Mouse (Mus musculus) neural tube, embryonic 15.5 days (tissue): ENCODE measurements around the gene Rai14. TPM values are rescaled to one million over a fixed set of nuclear protein-coding genes. Genes with fewer than 3 reads are reported as not detected.

Experiments
- ATAC-seq: fragments of 200-750 bp; cut with Nextera tagmentation; 2 replicates; pipeline ENCODE4 v1.8.0; 2017; ENCODE audit warnings: mild to moderate bottlenecking, moderate TSS enrichment, moderate library complexity; ENCODE audit not compliant: low FRiP score
- H3K27ac ChIP-seq: fragments of 300-500 bp; sonication (generic); replicated peaks from 2 replicates; pipeline ENCODE4 v1.5.1; 2015; ENCODE audit warnings: mild to moderate bottlenecking, inconsistent platforms
- H3K27me3 ChIP-seq: fragments of 300-500 bp; sonication (generic); replicated peaks from 2 replicates; pipeline ENCODE4 v1.6.1; 2015; ENCODE audit warnings: inconsistent platforms
- H3K36me3 ChIP-seq: fragments of 300-500 bp; sonication (generic); 2 replicates; pipeline ENCODE4 v1.6.1; 2015; ENCODE audit warnings: inconsistent platforms
- H3K4me1 ChIP-seq: fragments of 300-500 bp; sonication (generic); 2 replicates; pipeline ENCODE4 v1.6.1; 2015; ENCODE audit warnings: inconsistent platforms
- H3K4me2 ChIP-seq: fragments of 300-500 bp; sonication (generic); 2 replicates; pipeline ENCODE4 v1.6.1; 2015; ENCODE audit warnings: inconsistent platforms, mild to moderate bottlenecking, moderate library complexity
- H3K4me3 ChIP-seq: fragments of 300-500 bp; sonication (generic); replicated peaks from 2 replicates; pipeline ENCODE4 v1.5.1; 2015; ENCODE audit warnings: mild to moderate bottlenecking, inconsistent platforms
- H3K9ac ChIP-seq: fragments of 300-500 bp; sonication (generic); replicated peaks from 2 replicates; pipeline ENCODE4 v1.6.1; 2015; ENCODE audit warnings: mild to moderate bottlenecking, inconsistent platforms
- H3K9me3 ChIP-seq: fragments of 300-500 bp; sonication (generic); replicated peaks from 2 replicates; pipeline ENCODE4 v1.6.1; 2016; ENCODE audit warnings: inconsistent platforms
- WGBS: fragments of 180-500 bp; shearing (Covaris S2); methylation state at CpG from one replicate; pipeline ENCODE4 v1.1.7; 2015; ENCODE audit warnings: mixed read lengths; 5-methylcytosine and 5-hydroxymethylcytosine counted together
- polyA plus RNA-seq: library from polyadenylated mRNA; unstranded; fragments of >200 nt; fragmentation: Nextera tagmentation; extraction: Ambion mirVana; gene quantifications from 2 replicates; pipeline ENCODE4 v1.2.1, GENCODE M21; 2015

Gene Rai14
- polyA plus RNA-seq, 1 experiment from 2014 or later, result 10.2 TPM

DNA sequence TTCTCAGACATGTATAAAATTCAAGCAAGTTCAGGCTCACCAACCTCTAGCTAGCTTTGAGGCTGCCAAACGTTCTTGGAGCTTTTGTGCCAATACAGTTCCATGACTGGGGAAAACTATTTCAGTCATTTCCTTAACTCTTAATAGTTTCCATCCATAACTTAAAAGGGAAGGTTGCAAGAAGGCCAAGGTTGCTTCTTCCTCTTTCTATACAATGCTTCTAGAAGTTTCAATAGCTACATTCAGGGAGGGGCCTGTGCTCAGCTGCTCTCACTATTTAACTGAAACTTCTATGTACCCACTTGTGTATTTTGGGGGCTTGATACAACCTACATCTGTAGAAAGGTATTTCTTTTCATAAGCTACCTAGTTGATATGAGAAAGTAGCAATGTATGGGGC is 24.9 kb upstream of the Rai14 start:
- Histone ChIP-seq H3K27me3 (no peaks in the 10 kb centered on the region), H3K27ac (no peak overlapping the region), H3K36me3 (no peaks in the 10 kb centered on the region), H3K4me3 (no peak overlapping the region), H3K4me1 (no peaks in the 10 kb centered on the region), H3K9ac (no peak overlapping the region), H3K9me3 (no peaks in the 10 kb centered on the region), H3K4me2 (no peak overlapping the region)
- WGBS, result 79% methylated on average over 1 of the region's 1 CpGs
- ATAC-seq, result no peak

- Histone ChIP-seq H3K36me3 (no peaks in the 10 kb centered on the region), H3K27me3 (no peaks in the 10 kb centered on the region), H3K27ac (no peak overlapping the region), H3K4me2 (no peak overlapping the region), H3K9me3 (no peaks in the 10 kb centered on the region), H3K4me1 (no peaks in the 10 kb centered on the region), H3K9ac (no peak overlapping the region), H3K4me3 (no peak overlapping the region)
- no peak for ATAC-seq
- 84% methylated on average over 6 of the region's 6 CpGs for WGBS
These were observed 24.1 kb upstream of the Rai14 start for GRCm38 (mm10) chr15:10738354-10739142.

GRCm38 (mm10) chr15:10735948-10736347 is 21.5 kb upstream of the Rai14 start:
- 86% methylated on average over 4 of the region's 4 CpGs for WGBS
- Histone ChIP-seq H3K4me3 (no peak overlapping the region), H3K27ac (no peak overlapping the region), H3K4me1 (no peaks in the 10 kb centered on the region), H3K9ac (no peak overlapping the region), H3K9me3 (no peaks in the 10 kb centered on the region), H3K4me2 (no peak overlapping the region), H3K27me3 (no peaks in the 10 kb centered on the region), H3K36me3 (no peaks in the 10 kb centered on the region)
- ATAC-seq, result no peak

- Histone ChIP-seq H3K4me2 (no peak overlapping the region), H3K9me3 (no peaks in the 10 kb centered on the region), H3K4me1 (no peaks in the 10 kb centered on the region), H3K36me3 (no peaks in the 10 kb centered on the region), H3K27ac (no peak overlapping the region), H3K27me3 (no peaks in the 10 kb centered on the region), H3K4me3 (no peak overlapping the region), H3K9ac (no peak overlapping the region)
- 88% methylated on average over 8 of the region's 8 CpGs for WGBS
- no peak for ATAC-seq
These were observed 20.8 kb upstream of the Rai14 start for GRCm38 (mm10) chr15:10735216-10735615.

- Histone ChIP-seq H3K27me3 (no peaks in the 10 kb centered on the region), H3K4me1 (no peaks in the 10 kb centered on the region), H3K27ac (no peak overlapping the region), H3K4me3 (no peak overlapping the region), H3K9ac (no peak overlapping the region), H3K36me3 (no peaks in the 10 kb centered on the region), H3K4me2 (no peak overlapping the region), H3K9me3 (no peaks in the 10 kb centered on the region)
- 86% methylated on average over 3 of the region's 3 CpGs for WGBS
- ATAC-seq, result no peak
These were observed 17.0 kb upstream of the Rai14 start for GRCm38 (mm10) chr15:10731398-10731797.

DNA sequence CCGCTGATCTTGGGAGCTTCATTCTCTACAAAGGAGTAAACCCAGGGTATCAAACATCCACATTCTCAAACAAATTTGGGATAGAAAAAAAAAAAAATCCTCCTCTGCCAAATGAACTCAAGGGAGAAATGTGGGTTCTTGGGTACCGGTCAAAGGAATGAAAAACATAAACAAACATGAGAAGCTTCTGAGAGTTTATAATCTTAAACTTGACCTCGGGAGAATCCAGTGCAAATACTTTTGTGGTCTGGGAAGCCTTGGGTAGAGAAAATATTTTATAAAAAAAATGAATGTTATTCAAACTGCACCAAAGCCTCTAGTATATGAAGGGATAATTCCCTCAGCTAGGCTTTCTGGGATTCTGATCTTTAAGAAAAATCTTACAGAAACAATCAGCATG is 11.8 kb upstream of the Rai14 start:
- 91% methylated on average over 3 of the region's 3 CpGs for WGBS
- Histone ChIP-seq H3K9ac (no peak overlapping the region), H3K9me3 (no peaks in the 10 kb centered on the region), H3K4me1 (peaks cover 10% of the 10 kb centered on the region), H3K27me3 (no peaks in the 10 kb centered on the region), H3K4me2 (no peak overlapping the region), H3K36me3 (no peaks in the 10 kb centered on the region), H3K4me3 (no peak overlapping the region), H3K27ac (no peak overlapping the region)
- ATAC-seq, result no peak

DNA sequence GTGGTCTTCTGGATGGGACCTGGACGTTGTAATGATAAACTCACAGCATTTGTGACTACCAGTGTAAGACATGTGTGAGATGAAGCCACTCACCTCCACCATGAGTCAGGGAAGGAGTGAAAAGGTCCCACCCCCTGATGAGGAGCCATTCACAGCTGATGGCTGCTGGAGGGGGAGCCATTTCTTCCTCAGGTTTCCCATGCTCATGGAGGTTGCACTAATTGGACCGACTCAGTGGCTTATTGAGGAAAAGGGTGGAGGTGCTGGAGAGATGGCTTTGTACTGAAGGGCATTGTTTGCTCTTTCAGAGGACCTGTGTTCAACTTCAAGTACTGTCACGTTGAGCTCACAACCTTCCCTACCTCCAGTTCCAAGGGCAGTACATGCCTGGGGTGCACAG is 10.4 kb upstream of the Rai14 start:
- peaks cover 10% of the 10 kb centered on the region for H3K4me1 ChIP-seq
- H3K27me3 ChIP-seq, result no peaks in the 10 kb centered on the region
- no peak overlapping the region for H3K27ac ChIP-seq
- no peaks in the 10 kb centered on the region for H3K36me3 ChIP-seq
- H3K9me3 ChIP-seq, result no peaks in the 10 kb centered on the region
- no peak overlapping the region for H3K4me3 ChIP-seq
- H3K4me2 ChIP-seq, result no peak overlapping the region
- WGBS, result 82% methylated on average over 3 of the region's 3 CpGs
- ATAC-seq, result no peak
- H3K9ac ChIP-seq, result no peak overlapping the region

- H3K4me2 ChIP-seq, result no peak overlapping the region
- WGBS, result 67% methylated on average over 1 of the region's 1 CpGs
- no peak overlapping the region for H3K9ac ChIP-seq
- no peak for ATAC-seq
- H3K27me3 ChIP-seq, result no peaks in the 10 kb centered on the region
- no peak overlapping the region for H3K4me3 ChIP-seq
- no peak overlapping the region for H3K27ac ChIP-seq
- H3K36me3 ChIP-seq, result no peaks in the 10 kb centered on the region
- peaks cover 10% of the 10 kb centered on the region for H3K4me1 ChIP-seq
- H3K9me3 ChIP-seq, result no peaks in the 10 kb centered on the region
These were observed 9.1 kb upstream of the Rai14 start for GRCm38 (mm10) chr15:10723507-10723906.

DNA sequence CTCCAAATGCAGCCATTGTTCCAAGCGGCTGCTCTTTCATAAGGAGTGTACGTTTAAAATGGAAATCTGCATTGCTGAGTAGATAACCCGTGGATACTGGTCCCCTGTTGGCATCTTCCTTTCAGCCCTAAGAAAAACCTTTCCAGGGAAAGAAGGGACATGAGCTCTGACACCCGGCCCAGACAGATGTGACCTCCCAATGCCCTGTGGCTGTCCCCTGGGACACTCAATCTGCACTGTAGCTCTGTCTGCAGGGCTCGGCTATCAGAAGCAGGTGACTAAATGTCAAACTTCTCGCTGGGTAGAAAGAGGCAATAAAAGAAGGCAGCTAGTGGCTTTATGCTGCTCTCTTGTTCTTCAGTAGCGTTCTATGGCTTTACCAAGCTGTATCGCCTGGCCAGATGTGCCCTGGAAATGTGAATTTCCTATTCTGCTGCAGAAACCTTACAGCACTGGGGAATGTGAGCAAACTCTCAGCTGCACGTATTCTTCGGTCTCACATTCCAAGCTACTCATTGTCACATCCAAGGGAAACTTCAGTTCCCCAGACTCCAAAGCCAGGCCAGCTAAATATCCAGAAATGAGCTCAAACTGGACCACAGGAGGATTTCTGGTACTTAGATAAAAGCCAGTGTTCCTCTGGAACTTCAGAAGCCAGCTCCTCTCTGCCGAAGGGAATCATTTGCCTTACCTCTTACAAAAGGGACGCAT is 8.4 kb upstream of the Rai14 start:
- Histone ChIP-seq H3K27me3 (no peaks in the 10 kb centered on the region), H3K9me3 (no peaks in the 10 kb centered on the region), H3K9ac (no peak overlapping the region), H3K4me2 (no peak overlapping the region), H3K4me1 (peaks cover 10% of the 10 kb centered on the region), H3K4me3 (no peak overlapping the region), H3K36me3 (no peaks in the 10 kb centered on the region), H3K27ac (no peak overlapping the region)
- peak; percentile 45; the same call in 1 of the 2 replicates for ATAC-seq
- 23% methylated on average over 12 of the region's 12 CpGs for WGBS

GRCm38 (mm10) chr15:10721259-10721781 is 6.9 kb upstream of the Rai14 start:
- Histone ChIP-seq H3K4me3 (no peak overlapping the region), H3K36me3 (no peaks in the 10 kb centered on the region), H3K4me1 (peaks cover 10% of the 10 kb centered on the region), H3K27ac (no peak overlapping the region), H3K9me3 (no peaks in the 10 kb centered on the region), H3K4me2 (no peak overlapping the region), H3K9ac (no peak overlapping the region), H3K27me3 (no peaks in the 10 kb centered on the region)
- 94% methylated on average over 11 of the region's 11 CpGs for WGBS
- ATAC-seq, result no peak

- Histone ChIP-seq H3K27me3 (no peaks in the 10 kb centered on the region), H3K36me3 (no peaks in the 10 kb centered on the region), H3K9ac (no peak overlapping the region), H3K27ac (no peak overlapping the region), H3K4me3 (no peak overlapping the region), H3K4me1 (peaks cover 10% of the 10 kb centered on the region), H3K9me3 (no peaks in the 10 kb centered on the region), H3K4me2 (no peak overlapping the region)
- ATAC-seq, result no peak
- 83% methylated on average over 8 of the region's 8 CpGs for WGBS
These were observed 6.2 kb upstream of the Rai14 start for GRCm38 (mm10) chr15:10720671-10721070.

DNA sequence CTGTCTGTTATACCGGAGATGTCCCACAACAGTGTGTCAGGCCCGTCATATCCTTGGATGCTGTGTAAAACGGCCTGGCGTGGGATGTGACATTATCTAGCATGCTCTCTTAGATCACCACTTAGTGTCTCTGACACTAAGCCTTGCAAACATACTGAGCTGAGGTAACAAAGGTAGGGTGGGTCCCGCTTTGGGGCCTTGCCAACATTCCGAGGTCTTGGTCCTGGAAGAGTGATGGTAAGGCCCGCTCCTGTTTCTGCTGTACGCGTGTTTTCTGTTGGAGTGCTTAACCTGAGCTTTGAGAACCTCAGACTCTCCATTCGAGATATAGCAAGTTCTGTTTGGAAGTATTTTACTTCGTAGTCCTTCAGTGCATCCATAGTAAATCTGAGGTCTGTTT is 5.8 kb upstream of the Rai14 start:
- ATAC-seq, result no peak

More for the DNA sequence above, 5.8 kb upstream of the Rai14 start:
- H3K27ac ChIP-seq, result no peak overlapping the region
- H3K27me3 ChIP-seq, result no peaks in the 10 kb centered on the region
- H3K9ac ChIP-seq, result no peak overlapping the region
- no peak overlapping the region for H3K4me2 ChIP-seq
- no peaks in the 10 kb centered on the region for H3K9me3 ChIP-seq
- peaks cover 12% of the 10 kb centered on the region for H3K4me1 ChIP-seq
- 94% methylated on average over 11 of the region's 11 CpGs for WGBS
- no peak overlapping the region for H3K4me3 ChIP-seq
- no peaks in the 10 kb centered on the region for H3K36me3 ChIP-seq
